Mouse (Mus musculus) midbrain, embryonic 13.5 days (tissue): ENCODE results near the gene Zfp637. TPM values are rescaled to one million over a fixed set of nuclear protein-coding genes. Genes with fewer than 3 reads are reported as not detected.
A peak's percentile ranks its signal among the peaks of the same experiment; 100 is the strongest.
"Not testable (repeated sequence)": the region's sequence is repeated elsewhere in the genome, so short reads cannot be mapped to it uniquely, and the experiment has no call there.

Experiments
- ATAC-seq: fragments of 200-750 bp; cut with Nextera tagmentation; 2 replicates; pipeline ENCODE4 v1.8.0; 2017; ENCODE audit warnings: mild to moderate bottlenecking, moderate TSS enrichment, moderate library complexity
- H3K27ac ChIP-seq: fragments of 300-500 bp; sonication (generic); 2 replicates; pipeline ENCODE4 v1.5.1; 2015; ENCODE audit warnings: inconsistent platforms, mild to moderate bottlenecking, moderate library complexity
- H3K27me3 ChIP-seq: fragments of 300-500 bp; sonication (generic); 2 replicates; pipeline ENCODE4 v1.6.1; 2015; ENCODE audit warnings: mild to moderate bottlenecking, inconsistent platforms
- H3K36me3 ChIP-seq: fragments of 300-500 bp; sonication (generic); 2 replicates; pipeline ENCODE4 v1.6.1; 2015; ENCODE audit warnings: mild to moderate bottlenecking, inconsistent platforms
- H3K4me1 ChIP-seq: fragments of 300-500 bp; sonication (generic); replicated peaks from 2 replicates; pipeline ENCODE4 v1.6.1; 2015; ENCODE audit warnings: inconsistent platforms
- H3K4me2 ChIP-seq: fragments of 300-500 bp; sonication (generic); replicated peaks from 2 replicates; pipeline ENCODE4 v1.6.1; 2015; ENCODE audit warnings: moderate library complexity, mild to moderate bottlenecking, inconsistent platforms
- H3K4me3 ChIP-seq: fragments of 300-500 bp; sonication (generic); replicated peaks from 2 replicates; pipeline ENCODE4 v1.5.1; 2015; ENCODE audit warnings: mild to moderate bottlenecking, inconsistent platforms
- H3K9ac ChIP-seq: fragments of 300-500 bp; sonication (generic); replicated peaks from 2 replicates; pipeline ENCODE4 v1.6.1; 2015; ENCODE audit warnings: mild to moderate bottlenecking, inconsistent platforms
- H3K9me3 ChIP-seq: fragments of 300-500 bp; sonication (generic); 2 replicates; pipeline ENCODE4 v1.6.1; 2016; ENCODE audit warnings: mild to moderate bottlenecking, inconsistent platforms
- WGBS: fragments of 180-500 bp; shearing (Covaris S2); methylation state at CpG from one replicate; pipeline ENCODE4 v1.1.7; 2015; 5-methylcytosine and 5-hydroxymethylcytosine counted together
- polyA plus RNA-seq: library from polyadenylated mRNA; unstranded; fragments of >200 nt; fragmentation: Nextera tagmentation; extraction: Ambion mirVana; gene quantifications from 2 replicates; pipeline ENCODE4 v1.2.1, GENCODE M21; 2015

Zfp637 gene
- polyA plus RNA-seq, 1 experiment from 2014 or later = 153 TPM

DNA sequence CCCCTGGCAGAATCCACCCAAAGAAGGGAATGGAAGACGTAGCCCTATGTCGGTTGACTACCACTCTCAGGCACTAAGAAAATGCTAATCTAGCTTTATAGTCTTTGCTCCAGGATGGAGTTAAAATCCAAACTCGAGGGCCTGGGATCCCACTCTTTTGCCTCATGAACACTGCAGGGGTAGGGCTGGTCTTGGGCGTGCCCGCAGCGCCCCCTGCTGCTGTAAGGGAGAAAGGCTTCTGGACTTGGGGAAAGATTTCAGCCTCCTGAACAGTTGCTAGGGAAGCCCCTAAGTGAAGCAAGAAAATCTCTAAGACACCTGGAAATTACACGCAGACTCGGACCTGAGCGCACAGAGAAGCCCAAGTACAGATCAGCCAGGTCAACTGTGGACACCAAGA lies 12.7 kb upstream of the Zfp637 start:
- Histone ChIP-seq H3K4me2 (no peak overlapping the region), H3K27ac (no peak overlapping the region), H3K27me3 (peaks cover 48% of the 10 kb centered on the region), H3K36me3 (no peaks in the 10 kb centered on the region), H3K4me3 (no peak overlapping the region), H3K9me3 (no peaks in the 10 kb centered on the region), H3K4me1 (no peaks in the 10 kb centered on the region), H3K9ac (no peak overlapping the region)
- ATAC-seq = 0 out of 2 replicates have a peak, but pooled peaks have one; percentile 22
- WGBS = 18% methylated on average over 9 of the region's 9 CpGs

- H3K36me3 ChIP-seq = peaks cover 37% of the 10 kb centered on the region
- no peaks in the 10 kb centered on the region for H3K9me3 ChIP-seq
- H3K4me2 ChIP-seq = peak overlapping the region; percentile 71
- ATAC-seq = no peak
- H3K27ac ChIP-seq = peak overlapping the region; percentile 97
- H3K4me3 ChIP-seq = peak overlapping the region; percentile 91
- H3K27me3 ChIP-seq = no peaks in the 10 kb centered on the region
- peak overlapping the region; percentile 98 for H3K9ac ChIP-seq
- H3K4me1 ChIP-seq = peaks cover 16% of the 10 kb centered on the region
- WGBS = 19% methylated on average over 12 of the region's 12 CpGs
Measured at GRCm38 (mm10) chr6:117841511-117841955, 553 bp downstream of the Zfp637 start.

DNA sequence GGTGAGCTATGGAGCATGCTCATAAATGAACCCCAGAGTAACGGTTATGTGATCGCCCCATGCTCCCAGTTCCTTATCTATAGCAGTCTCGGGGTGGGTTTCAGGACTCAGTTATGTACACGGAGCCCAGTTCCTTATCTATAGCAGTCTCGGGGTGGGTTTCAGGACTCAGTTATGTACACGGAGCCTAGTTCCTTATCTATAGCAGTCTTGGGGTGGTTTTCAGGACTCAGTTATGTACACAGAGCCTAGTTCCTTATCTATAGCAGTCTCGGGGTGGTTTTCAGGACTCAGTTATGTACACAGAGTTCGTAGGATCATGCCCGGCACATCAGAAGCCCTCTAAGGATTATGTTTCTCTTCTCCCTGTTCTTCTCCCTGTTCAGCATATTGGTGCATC lies 3.6 kb downstream of the Zfp637 start:
- Histone ChIP-seq H3K27ac (no peak overlapping the region), H3K27me3 (no peaks in the 10 kb centered on the region), H3K36me3 (peaks cover 66% of the 10 kb centered on the region), H3K9me3 (no peaks in the 10 kb centered on the region), H3K9ac (no peak overlapping the region), H3K4me3 (no peak overlapping the region), H3K4me2 (no peak overlapping the region), H3K4me1 (peaks cover 16% of the 10 kb centered on the region)
- 98% methylated on average over 9 of the region's 9 CpGs for WGBS
- ATAC-seq = no peak

DNA sequence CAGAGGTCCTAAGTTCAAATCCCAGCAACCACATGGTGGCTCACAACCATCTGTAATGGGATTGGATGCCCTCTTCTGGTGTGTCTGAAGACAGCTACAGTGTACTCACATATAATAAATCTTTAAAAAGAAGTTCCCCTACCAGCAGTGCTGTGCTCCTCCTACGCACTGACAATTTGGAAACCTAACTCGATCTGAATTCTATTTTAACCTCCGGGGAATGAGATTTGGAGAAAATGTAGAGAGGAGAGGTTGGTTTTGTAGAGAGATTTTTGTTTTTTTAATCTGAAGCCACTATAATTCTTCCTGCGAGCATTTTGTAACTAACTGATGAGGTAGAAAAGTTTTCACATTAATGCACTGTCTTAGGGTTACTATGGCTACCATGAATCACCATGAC lies 5.7 kb downstream of the Zfp637 start:
- ATAC-seq, H3K27ac ChIP-seq, H3K4me3 ChIP-seq, H3K27me3 ChIP-seq, H3K9me3 ChIP-seq, H3K4me2 ChIP-seq, H3K9ac ChIP-seq: not testable (repeated sequence)
- 88% methylated on average over 4 of the region's 4 CpGs for WGBS
- peaks cover 13% of the 10 kb centered on the region for H3K4me1 ChIP-seq
- H3K36me3 ChIP-seq = peaks cover 68% of the 10 kb centered on the region

GRCm38 (mm10) chr6:117847772-117848171 lies 6.8 kb downstream of the Zfp637 start:
- H3K9ac ChIP-seq = no peak overlapping the region
- 92% methylated on average over 2 of the region's 2 CpGs for WGBS
- H3K27me3 ChIP-seq = no peaks in the 10 kb centered on the region
- no peak for ATAC-seq
- H3K27ac ChIP-seq = no peak overlapping the region
- no peaks in the 10 kb centered on the region for H3K9me3 ChIP-seq
- H3K36me3 ChIP-seq = peaks cover 68% of the 10 kb centered on the region
- H3K4me2 ChIP-seq = no peak overlapping the region
- H3K4me3 ChIP-seq = no peak overlapping the region
- peaks cover 4% of the 10 kb centered on the region; the same call in 1 of the 2 replicates for H3K4me1 ChIP-seq

- Histone ChIP-seq H3K4me3 (no peak overlapping the region), H3K27ac (no peak overlapping the region), H3K4me1 (peaks cover 4% of the 10 kb centered on the region; the same call in 1 of the 2 replicates), H3K9ac (no peak overlapping the region), H3K27me3 (no peaks in the 10 kb centered on the region), H3K4me2 (no peak overlapping the region), H3K9me3 (no peaks in the 10 kb centered on the region), H3K36me3 (peaks cover 61% of the 10 kb centered on the region)
- ATAC-seq = no peak
- WGBS = 95% methylated on average over 5 of the region's 5 CpGs
Measured at GRCm38 (mm10) chr6:117848577-117848976, 7.6 kb downstream of the Zfp637 start.

GRCm38 (mm10) chr6:117851747-117852146 lies 10.8 kb downstream of the Zfp637 start:
- Histone ChIP-seq H3K27ac (no peak overlapping the region), H3K9me3 (no peaks in the 10 kb centered on the region), H3K27me3 (no peaks in the 10 kb centered on the region), H3K9ac (no peak overlapping the region), H3K4me3 (no peak overlapping the region), H3K4me2 (no peak overlapping the region), H3K4me1 (no peaks in the 10 kb centered on the region), H3K36me3 (peaks cover 29% of the 10 kb centered on the region)
- 67% methylated on average over 2 of the region's 2 CpGs for WGBS
- no peak for ATAC-seq

DNA sequence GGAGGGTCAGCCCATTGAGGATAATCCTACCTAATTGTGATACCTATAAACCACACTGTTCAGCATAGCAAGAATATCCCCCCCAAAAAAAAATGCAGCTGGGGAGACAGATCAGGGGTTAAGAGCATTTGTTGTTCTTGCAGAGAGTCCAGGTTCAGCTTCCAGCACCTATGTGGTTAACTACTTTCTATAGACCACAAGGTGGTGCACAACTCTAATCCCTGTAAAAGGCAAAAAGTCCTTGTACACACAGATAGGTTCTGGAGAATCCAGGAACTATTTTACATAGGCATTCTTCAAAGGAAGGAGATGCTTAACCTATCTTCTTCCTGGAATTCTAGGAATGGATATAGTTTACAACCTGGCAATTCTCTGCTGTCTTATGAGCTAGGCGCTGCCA lies 17.0 kb downstream of the Zfp637 start:
- Histone ChIP-seq H3K9me3 (no peaks in the 10 kb centered on the region), H3K27ac (no peak overlapping the region), H3K36me3 (no peaks in the 10 kb centered on the region), H3K9ac (no peak overlapping the region), H3K4me3 (no peak overlapping the region), H3K4me1 (no peaks in the 10 kb centered on the region), H3K4me2 (no peak overlapping the region), H3K27me3 (no peaks in the 10 kb centered on the region)
- no peak for ATAC-seq
- WGBS = 93% methylated on average over 1 of the region's 1 CpGs

- Histone ChIP-seq H3K36me3 (no peaks in the 10 kb centered on the region), H3K9ac (peak within 1 kb of the TSS; percentile 80), H3K4me2 (peak within 1 kb of the TSS; percentile 89), H3K27ac (no peak within 1 kb of the TSS), H3K9me3 (no peaks in the 10 kb centered on the region), H3K4me1 (peaks cover 8% of the 10 kb centered on the region), H3K27me3 (no peaks in the 10 kb centered on the region), H3K4me3 (peak within 1 kb of the TSS; percentile 70)
- no peak for ATAC-seq
- 65% methylated on average over 6 of the region's 6 CpGs for WGBS
Measured at GRCm38 (mm10) chr6:117861848-117862247, 20.9 kb downstream of the Zfp637 start, which contains the start of gene Zfp239. Gene Zfp239 (plus strand): TSS chr6:117862100.

DNA sequence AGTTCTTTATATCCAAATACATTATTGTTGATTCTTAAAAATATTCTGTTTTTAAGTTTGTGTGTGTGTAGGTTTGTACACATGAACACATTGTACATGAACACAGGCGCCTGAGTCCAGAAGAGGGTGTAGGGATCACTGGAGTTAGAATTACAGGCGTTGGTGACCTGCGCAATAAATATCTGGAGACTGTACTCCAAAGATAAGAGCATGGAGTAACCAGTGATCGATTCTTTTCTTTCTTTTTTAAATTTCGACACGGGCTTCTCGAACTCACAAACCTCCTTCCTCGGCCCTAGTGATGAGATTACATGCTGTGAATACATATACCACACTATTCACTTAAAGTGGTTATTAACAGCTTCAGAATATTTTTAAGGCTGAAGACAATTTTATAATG lies 21.5 kb downstream of the Zfp637 start:
- ATAC-seq = peak; percentile 15
- Histone ChIP-seq H3K4me3 (peak overlapping the region; percentile 70), H3K27me3 (no peaks in the 10 kb centered on the region), H3K9ac (no peak overlapping the region), H3K27ac (no peak overlapping the region), H3K4me1 (peaks cover 8% of the 10 kb centered on the region), H3K36me3 (no peaks in the 10 kb centered on the region), H3K4me2 (peak overlapping the region; percentile 89), H3K9me3 (no peaks in the 10 kb centered on the region)
- 77% methylated on average over 8 of the region's 8 CpGs for WGBS

GRCm38 (mm10) chr6:117862899-117863620 lies 22.1 kb downstream of the Zfp637 start:
- Histone ChIP-seq H3K9me3 (no peaks in the 10 kb centered on the region), H3K4me3 (peak overlapping the region; percentile 70), H3K4me1 (peaks cover 8% of the 10 kb centered on the region), H3K27ac (peak overlapping the region; percentile 17; the same call in 1 of the 2 replicates), H3K4me2 (peak overlapping the region; percentile 89), H3K9ac (peak overlapping the region; percentile 80), H3K27me3 (no peaks in the 10 kb centered on the region), H3K36me3 (no peaks in the 10 kb centered on the region)
- peak; percentile 95 for ATAC-seq
- WGBS = 2% methylated on average over 26 of the region's 26 CpGs

- Histone ChIP-seq H3K4me2 (peak overlapping the region; percentile 89), H3K9me3 (no peaks in the 10 kb centered on the region), H3K36me3 (no peaks in the 10 kb centered on the region), H3K9ac (peak overlapping the region; percentile 80), H3K4me3 (peak overlapping the region; percentile 70), H3K4me1 (peaks cover 8% of the 10 kb centered on the region), H3K27me3 (no peaks in the 10 kb centered on the region), H3K27ac (no peak overlapping the region)
- no peak for ATAC-seq
- 97% methylated on average over 8 of the region's 8 CpGs for WGBS
Measured at GRCm38 (mm10) chr6:117863751-117864150, 22.8 kb downstream of the Zfp637 start.
